Mouse (Mus musculus) liver, embryonic 16.5 days (tissue): Measurements from ENCODE around the gene Eif1. TPM values are rescaled to one million over a fixed set of nuclear protein-coding genes. Genes with fewer than 3 reads are reported as not detected.
"Not testable (repeated sequence)": the region's sequence is repeated elsewhere in the genome, so short reads cannot be mapped to it uniquely, and the experiment has no call there.

Experiments
- ATAC-seq: fragments of 200-750 bp; cut with Nextera tagmentation; 2 replicates; pipeline ENCODE4 v1.8.0; 2017; ENCODE audit warnings: low read depth, mild to moderate bottlenecking, moderate number of reproducible peaks, moderate library complexity
- H3K27ac ChIP-seq: fragments of 300-500 bp; sonication (generic); 2 replicates; pipeline ENCODE4 v1.5.1; 2014; ENCODE audit warnings: mild to moderate bottlenecking, low read length
- H3K27me3 ChIP-seq: fragments of 300-500 bp; sonication (generic); 2 replicates; pipeline ENCODE4 v1.6.1; 2014; ENCODE audit warnings: low read depth, low read length, mixed read lengths; ENCODE audit not compliant: control insufficient read depth, insufficient read depth
- H3K36me3 ChIP-seq: fragments of 300-500 bp; sonication (generic); 2 replicates; pipeline ENCODE4 v1.6.1; 2014; ENCODE audit warnings: mild to moderate bottlenecking; ENCODE audit not compliant: control insufficient read depth, insufficient read depth
- H3K4me1 ChIP-seq: fragments of 300-500 bp; sonication (generic); 2 replicates; pipeline ENCODE4 v1.6.1; 2014; ENCODE audit warnings: low read depth, low read length, mixed read lengths; ENCODE audit not compliant: control insufficient read depth
- H3K4me2 ChIP-seq: fragments of 300-500 bp; sonication (generic); 2 replicates; pipeline ENCODE4 v1.6.1; 2014; ENCODE audit warnings: low read depth, low read length, mixed read lengths
- H3K4me3 ChIP-seq: fragments of 300-500 bp; sonication (generic); 2 replicates; pipeline ENCODE4 v1.5.1; 2014; ENCODE audit warnings: low read depth, mild to moderate bottlenecking, low read length
- H3K9ac ChIP-seq: fragments of 300-500 bp; sonication (generic); 2 replicates; pipeline ENCODE4 v1.6.1; 2014; ENCODE audit warnings: low read depth, low read length
- H3K9me3 ChIP-seq: fragments of 300-500 bp; sonication (generic); replicated peaks from 2 replicates; pipeline ENCODE4 v1.6.1; 2016; ENCODE audit warnings: low read length; ENCODE audit not compliant: control insufficient read depth
- WGBS: fragments of 180-500 bp; shearing (Covaris S2); extraction: QIAGEN DNeasy Blood & Tissue Kit; methylation state at CpG from one replicate; pipeline ENCODE4 v1.1.7; 2014; ENCODE audit not compliant: insufficient replicate concordance; 5-methylcytosine and 5-hydroxymethylcytosine counted together
- polyA plus RNA-seq: library from polyadenylated mRNA; unstranded; fragments of >200 nt; fragmentation: Nextera tagmentation; extraction: Ambion mirVana; gene quantifications from 2 replicates; pipeline ENCODE4 v1.2.1, GENCODE M21; 2015

Eif1 gene
- polyA plus RNA-seq, 1 experiment from 2014 or later, result 1,629 TPM

DNA sequence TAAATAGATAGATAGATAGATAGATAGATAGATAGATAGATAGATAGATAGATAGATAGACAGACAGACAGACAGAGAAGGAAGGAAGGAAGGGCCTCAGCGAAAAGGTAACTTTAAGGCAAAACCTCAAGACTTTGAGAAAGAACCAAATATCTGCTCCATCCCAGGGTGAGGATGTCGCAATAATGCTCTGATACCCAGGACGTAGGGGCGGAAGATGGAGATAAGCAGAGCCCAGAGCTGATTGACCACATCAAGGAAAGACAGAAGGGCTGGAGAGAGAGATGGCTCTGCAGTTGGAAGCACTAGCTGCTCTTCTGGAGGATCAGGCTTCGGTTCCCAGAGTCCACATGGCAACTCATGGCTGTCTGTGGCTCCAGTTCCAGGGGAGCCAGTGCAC lies 18.4 kb upstream of the Eif1 start:
- Histone ChIP-seq H3K9ac (no peak overlapping the region), H3K36me3 (no peaks in the 10 kb centered on the region), H3K4me3 (no peak overlapping the region), H3K4me1 (no peaks in the 10 kb centered on the region), H3K4me2 (no peak overlapping the region), H3K27me3 (peaks cover 3% of the 10 kb centered on the region; the same call in 1 of the 2 replicates), H3K27ac (no peak overlapping the region), H3K9me3 (no peaks in the 10 kb centered on the region)
- 37% methylated on average over 5 of the region's 5 CpGs for WGBS
- no peak for ATAC-seq

DNA sequence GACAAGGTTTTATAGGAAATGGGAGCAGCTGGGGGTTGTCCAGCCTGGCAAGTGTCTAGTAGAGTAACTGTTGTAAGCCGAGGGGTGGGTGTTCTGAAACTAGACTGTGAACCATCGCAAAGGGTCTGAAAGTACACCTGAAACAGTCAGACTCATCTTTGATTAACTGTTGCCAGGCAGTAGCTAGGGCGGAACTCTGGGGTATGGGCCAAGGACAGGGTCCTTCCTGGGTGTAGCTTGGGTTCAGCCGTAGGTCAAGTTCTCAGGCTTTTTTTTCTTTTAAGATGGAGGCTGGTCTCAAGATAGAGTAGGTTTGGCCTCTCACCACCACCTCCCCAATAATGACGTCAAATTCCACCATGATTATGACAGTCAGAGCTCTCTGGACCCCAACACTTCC lies 11.8 kb upstream of the Eif1 start:
- ATAC-seq, result no peak
- Histone ChIP-seq H3K9me3 (no peaks in the 10 kb centered on the region), H3K4me3 (no peak overlapping the region), H3K27ac (no peak overlapping the region), H3K9ac (no peak overlapping the region), H3K27me3 (no peaks in the 10 kb centered on the region), H3K36me3 (no peaks in the 10 kb centered on the region), H3K4me1 (no peaks in the 10 kb centered on the region), H3K4me2 (no peak overlapping the region)
- 70% methylated on average over 5 of the region's 5 CpGs for WGBS

DNA sequence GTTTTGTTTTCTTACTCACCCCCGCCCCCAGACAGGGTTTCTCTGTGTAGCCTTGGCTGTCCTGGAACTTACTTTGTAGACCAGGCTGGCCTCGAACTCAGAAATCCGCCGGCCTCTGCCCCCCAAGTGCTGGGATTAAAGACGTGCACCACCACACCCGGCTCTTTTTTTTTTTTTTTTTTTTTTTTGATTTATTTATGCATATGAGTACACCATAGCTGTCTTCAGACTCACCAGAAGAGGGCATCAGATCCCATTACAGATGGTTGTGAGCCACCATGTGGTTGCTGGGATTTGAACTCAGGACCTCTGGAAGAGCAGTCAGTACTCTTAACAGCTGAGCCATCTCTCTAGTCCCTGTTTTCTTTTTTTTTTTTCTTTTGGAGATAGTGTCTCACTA lies 11.0 kb upstream of the Eif1 start:
- H3K4me1 ChIP-seq, H3K27me3 ChIP-seq, H3K4me2 ChIP-seq, ATAC-seq, H3K4me3 ChIP-seq, H3K9me3 ChIP-seq, H3K36me3 ChIP-seq, H3K27ac ChIP-seq, H3K9ac ChIP-seq: not testable (repeated sequence)
- WGBS, result 78% methylated on average over 6 of the region's 6 CpGs

DNA sequence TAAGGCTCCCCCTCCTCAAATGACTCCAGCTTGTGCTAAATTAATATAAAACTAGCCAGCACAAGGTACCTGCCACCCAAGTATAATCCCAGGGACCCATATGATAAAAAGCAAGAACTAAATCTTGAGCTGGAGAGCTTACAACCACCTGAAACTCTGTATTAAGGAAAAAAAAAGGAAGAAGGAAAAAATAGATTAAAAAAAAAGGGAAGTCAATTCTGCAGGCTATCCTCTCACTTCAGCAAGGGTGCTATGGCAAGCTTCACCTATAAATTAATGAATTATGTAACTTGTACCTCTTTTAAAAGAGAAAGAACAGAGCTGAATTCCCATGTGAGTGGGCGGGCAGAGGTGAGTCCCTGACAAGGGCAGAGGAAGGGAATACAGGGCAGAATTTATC lies 8.0 kb upstream of the Eif1 start:
- no peaks in the 10 kb centered on the region for H3K27me3 ChIP-seq
- H3K9ac ChIP-seq, result no peak overlapping the region
- no peak overlapping the region for H3K27ac ChIP-seq
- no peaks in the 10 kb centered on the region for H3K9me3 ChIP-seq
- no peak overlapping the region for H3K4me2 ChIP-seq
- H3K36me3 ChIP-seq, result no peaks in the 10 kb centered on the region
- peaks cover 4% of the 10 kb centered on the region; the same call in 1 of the 2 replicates for H3K4me1 ChIP-seq
- 33% methylated on average over 1 of the region's 1 CpGs for WGBS
- ATAC-seq, result no peak
- H3K4me3 ChIP-seq, result no peak overlapping the region

DNA sequence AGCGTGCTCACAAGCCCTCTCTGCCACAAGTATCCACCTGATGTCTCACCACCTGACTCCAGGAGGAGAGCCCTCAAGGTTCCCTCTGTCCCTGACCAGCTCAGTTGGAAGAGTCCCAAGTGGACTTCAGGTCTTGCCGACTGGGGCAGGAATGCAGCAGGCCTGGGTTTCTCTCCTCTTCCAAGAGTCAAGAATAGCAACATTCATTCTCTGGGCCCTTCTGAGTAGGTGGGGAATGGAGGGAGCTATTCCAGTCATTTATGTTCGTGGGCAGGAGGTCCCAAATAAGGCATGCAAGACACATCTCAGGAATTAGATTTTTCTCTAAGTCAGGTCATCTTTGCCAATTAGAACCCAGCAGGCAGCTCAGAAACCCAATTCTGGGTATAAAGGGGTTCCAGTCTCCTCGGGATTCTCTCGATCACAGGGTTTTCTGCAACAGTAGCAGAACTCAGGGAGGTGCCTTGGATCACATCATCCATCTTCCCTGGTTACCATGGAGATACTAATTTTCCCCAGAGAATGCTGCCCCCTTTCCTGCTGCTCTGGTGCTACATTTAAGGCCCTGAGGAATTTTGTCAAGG lies 7.5 kb upstream of the Eif1 start:
- H3K27ac ChIP-seq, result no peak overlapping the region
- no peak overlapping the region for H3K4me3 ChIP-seq
- H3K4me1 ChIP-seq, result peaks cover 6% of the 10 kb centered on the region
- H3K4me2 ChIP-seq, result no peak overlapping the region
- 30% methylated on average over 5 of the region's 5 CpGs for WGBS
- H3K27me3 ChIP-seq, result no peaks in the 10 kb centered on the region
- H3K36me3 ChIP-seq, result no peaks in the 10 kb centered on the region
- H3K9ac ChIP-seq, result no peak overlapping the region
- H3K9me3 ChIP-seq, result no peaks in the 10 kb centered on the region
- no peak for ATAC-seq

DNA sequence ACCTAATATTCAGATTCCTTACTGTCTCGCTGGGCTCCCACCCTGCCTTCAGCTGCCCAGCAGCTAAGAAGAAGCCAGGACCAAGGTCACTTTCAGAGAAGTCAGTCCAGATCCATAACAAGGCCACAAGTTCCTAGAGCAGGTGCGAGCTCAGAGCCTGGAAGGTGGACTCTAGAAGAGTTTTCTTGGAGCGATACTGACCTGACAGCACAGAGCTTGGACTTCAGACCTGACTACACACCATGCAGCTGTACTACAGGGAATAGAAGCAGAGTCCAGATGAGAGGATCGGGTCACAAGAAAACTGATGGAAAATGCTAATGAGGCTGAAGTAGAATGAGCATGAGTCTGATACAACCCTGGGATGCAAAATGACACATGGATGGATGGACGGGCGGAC lies 6.3 kb upstream of the Eif1 start:
- H3K27ac ChIP-seq, result no peak overlapping the region
- no peak overlapping the region for H3K4me2 ChIP-seq
- no peak overlapping the region for H3K9ac ChIP-seq
- H3K4me1 ChIP-seq, result peaks cover 19% of the 10 kb centered on the region
- H3K36me3 ChIP-seq, result no peaks in the 10 kb centered on the region
- no peak overlapping the region for H3K4me3 ChIP-seq
- 79% methylated on average over 6 of the region's 6 CpGs for WGBS
- no peak for ATAC-seq
- H3K27me3 ChIP-seq, result no peaks in the 10 kb centered on the region
- no peaks in the 10 kb centered on the region for H3K9me3 ChIP-seq

DNA sequence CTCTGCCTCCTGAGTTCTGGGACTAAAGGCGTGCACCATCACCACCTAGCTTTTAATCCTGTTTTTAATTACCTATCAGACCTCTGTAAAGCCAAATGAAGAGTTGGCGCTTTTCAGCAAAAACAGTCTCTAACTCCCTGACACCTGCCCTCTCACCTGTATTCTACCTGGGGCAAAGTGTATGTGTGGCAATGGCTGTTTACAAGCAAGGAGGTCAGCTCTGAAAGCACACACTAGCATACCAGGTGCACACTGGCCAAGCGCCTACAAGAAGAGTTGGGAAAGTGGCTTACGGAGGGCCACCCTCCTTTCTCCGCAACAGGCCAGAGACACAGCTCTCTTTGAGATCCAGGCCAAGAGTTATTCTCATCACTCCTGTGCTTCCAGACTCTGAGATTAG lies 4.2 kb upstream of the Eif1 start:
- ATAC-seq, result no peak
- 75% methylated on average over 5 of the region's 5 CpGs for WGBS

DNA sequence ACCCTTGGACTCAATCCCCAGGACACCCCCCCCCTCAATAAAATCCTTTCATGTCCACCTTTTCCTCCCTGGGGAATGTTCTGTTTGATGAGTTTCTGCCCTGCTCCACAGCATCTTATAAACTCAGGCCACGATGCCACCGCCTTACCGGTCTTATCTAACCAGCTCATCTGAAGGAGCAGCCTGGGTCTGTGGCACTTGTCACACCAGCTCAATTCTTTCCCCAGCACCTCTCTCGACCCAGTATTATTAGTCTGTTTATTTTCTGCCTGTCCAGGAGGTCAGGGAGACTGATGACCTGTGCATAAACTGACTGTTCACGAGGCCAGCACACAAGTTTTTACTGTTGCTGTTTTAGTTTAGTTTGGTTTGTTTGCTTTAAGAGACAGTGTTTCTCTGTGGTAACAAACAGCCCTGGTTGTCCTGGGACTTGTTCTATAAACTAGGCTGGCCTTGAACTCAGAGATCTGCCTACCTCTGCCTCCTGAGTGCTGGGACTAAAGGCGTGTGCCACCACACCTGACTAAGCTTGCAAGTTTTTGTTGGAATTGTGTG lies 1.8 kb upstream of the Eif1 start:
- H3K36me3 ChIP-seq, result peaks cover 19% of the 10 kb centered on the region
- WGBS, result 29% methylated on average over 6 of the region's 6 CpGs
- 0 out of 2 replicates have a peak, but pooled peaks have one; percentile 2 for ATAC-seq
- peaks cover 38% of the 10 kb centered on the region for H3K4me1 ChIP-seq
- no peaks in the 10 kb centered on the region for H3K9me3 ChIP-seq
- H3K9ac ChIP-seq, result peak overlapping the region; percentile 59
- H3K27ac ChIP-seq, result peak overlapping the region; percentile 96
- H3K4me2 ChIP-seq, result peak overlapping the region; percentile 77
- no peaks in the 10 kb centered on the region for H3K27me3 ChIP-seq
- peak overlapping the region; percentile 67; the same call in 1 of the 2 replicates for H3K4me3 ChIP-seq

More for the DNA sequence above, 4.2 kb upstream of the Eif1 start:
- Histone ChIP-seq H3K9ac (no peak overlapping the region), H3K4me1 (peaks cover 26% of the 10 kb centered on the region), H3K4me2 (no peak overlapping the region), H3K27ac (no peak overlapping the region; the same call in 1 of the 2 replicates), H3K36me3 (peaks cover under 1% of the 10 kb centered on the region), H3K4me3 (no peak overlapping the region), H3K27me3 (no peaks in the 10 kb centered on the region), H3K9me3 (no peaks in the 10 kb centered on the region)

DNA sequence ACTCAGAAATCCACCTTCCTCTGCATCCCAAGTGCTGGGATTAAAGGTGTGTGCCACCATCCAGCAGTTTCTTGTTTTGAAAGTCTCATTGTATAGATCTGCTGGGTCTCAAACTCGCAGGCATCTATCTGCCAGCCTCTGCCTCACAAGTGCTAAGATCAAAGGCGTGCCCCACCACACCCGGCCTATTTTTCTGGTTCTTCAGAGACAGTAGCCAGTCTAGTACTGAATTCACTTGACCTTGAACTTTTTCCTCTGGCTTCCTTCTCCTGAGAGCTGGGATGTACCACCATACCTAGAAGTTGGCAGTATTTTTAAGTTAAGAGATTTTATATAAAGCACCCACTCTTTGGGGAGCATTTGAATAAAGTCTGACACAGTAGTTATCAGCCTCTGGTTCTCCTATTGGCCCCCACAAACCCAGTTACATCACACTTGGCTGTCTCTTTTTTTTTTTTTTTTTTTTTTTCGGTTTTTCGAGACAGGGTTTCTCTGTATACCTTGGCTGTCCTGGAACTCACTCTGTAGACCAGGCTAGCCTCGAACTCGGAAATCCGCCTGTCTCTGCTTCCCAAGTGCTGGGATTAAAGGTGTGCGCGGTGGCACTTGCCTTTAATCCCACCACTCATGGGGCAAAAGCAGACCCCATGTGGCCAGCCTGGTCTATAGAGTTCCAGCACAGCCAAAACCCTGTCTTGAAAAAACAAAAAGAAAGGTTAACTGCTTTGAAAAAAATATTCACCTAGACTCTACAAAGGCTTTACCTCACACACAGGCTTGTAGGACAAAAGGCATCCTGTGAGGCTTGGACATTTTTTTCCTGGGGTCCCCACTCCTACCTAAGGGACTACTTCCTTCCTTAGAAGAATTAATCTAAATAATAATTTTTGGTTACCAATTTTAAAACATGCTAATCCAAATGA lies 895 bp upstream of the Eif1 start:
- peak overlapping the region; percentile 77 for H3K4me2 ChIP-seq
- no peak for ATAC-seq
- H3K27ac ChIP-seq, result peak overlapping the region; percentile 96
- H3K27me3 ChIP-seq, result no peaks in the 10 kb centered on the region
- peak overlapping the region; percentile 67 for H3K4me3 ChIP-seq
- H3K36me3 ChIP-seq, result peaks cover 19% of the 10 kb centered on the region
- peak overlapping the region; percentile 59 for H3K9ac ChIP-seq
- peaks cover 38% of the 10 kb centered on the region for H3K4me1 ChIP-seq
- 44% methylated on average over 10 of the region's 10 CpGs for WGBS
- H3K9me3 ChIP-seq, result no peaks in the 10 kb centered on the region
